Mouse (Mus musculus) olfactory bulb, adult 2 months (tissue): Measurements from ENCODE around the gene Omd. TPM values are rescaled to one million over a fixed set of nuclear protein-coding genes. Genes with fewer than 3 reads are reported as not detected.

Experiments used
- H3K27ac ChIP-seq: fragments of 200-500 bp; 2 replicates; pipeline ENCODE4 v1.5.1; 2012; ENCODE audit warnings: low read depth, low read length; ENCODE audit not compliant: insufficient read depth
- H3K4me1 ChIP-seq: fragments of 200-500 bp; 2 replicates; pipeline ENCODE4 v1.6.1; 2012; ENCODE audit warnings: low read length; ENCODE audit not compliant: control insufficient read depth, insufficient read depth
- H3K4me3 ChIP-seq: fragments of 200-500 bp; 2 replicates; pipeline ENCODE4 v1.5.1; 2012; ENCODE audit warnings: mild to moderate bottlenecking, low read depth, low read length, moderate library complexity; ENCODE audit not compliant: insufficient read depth
- CTCF ChIP-seq: fragments of 200-500 bp; IDR thresholded peaks from 2 replicates; pipeline ENCODE4 v1.5.1; 2012; ENCODE audit warnings: low read depth, mild to moderate bottlenecking, low read length, moderate library complexity; ENCODE audit not compliant: insufficient read depth
- POLR2A ChIP-seq: fragments of 200-500 bp; IDR thresholded peaks from 2 replicates; pipeline ENCODE4 v1.6.1; 2012; ENCODE audit warnings: mild to moderate bottlenecking, low read depth, low read length, moderate library complexity; ENCODE audit not compliant: insufficient read depth
- WGBS: fragments of 180-500 bp; shearing (Covaris S2); methylation state at CpG from one replicate; pipeline ENCODE4 v1.1.7; 2018; 5-methylcytosine and 5-hydroxymethylcytosine counted together
- polyA plus RNA-seq: library from polyadenylated mRNA; stranded (reverse); fragments of >200 nt; gene quantifications from 2 replicates; pipeline ENCODE4 v1.2.4, GENCODE M21; 2012; ENCODE audit warnings: low replicate concordance; ENCODE audit not compliant: missing spikeins, insufficient read depth, insufficient read length

The Omd gene
- not detected in 2 replicates for polyA plus RNA-seq

DNA sequence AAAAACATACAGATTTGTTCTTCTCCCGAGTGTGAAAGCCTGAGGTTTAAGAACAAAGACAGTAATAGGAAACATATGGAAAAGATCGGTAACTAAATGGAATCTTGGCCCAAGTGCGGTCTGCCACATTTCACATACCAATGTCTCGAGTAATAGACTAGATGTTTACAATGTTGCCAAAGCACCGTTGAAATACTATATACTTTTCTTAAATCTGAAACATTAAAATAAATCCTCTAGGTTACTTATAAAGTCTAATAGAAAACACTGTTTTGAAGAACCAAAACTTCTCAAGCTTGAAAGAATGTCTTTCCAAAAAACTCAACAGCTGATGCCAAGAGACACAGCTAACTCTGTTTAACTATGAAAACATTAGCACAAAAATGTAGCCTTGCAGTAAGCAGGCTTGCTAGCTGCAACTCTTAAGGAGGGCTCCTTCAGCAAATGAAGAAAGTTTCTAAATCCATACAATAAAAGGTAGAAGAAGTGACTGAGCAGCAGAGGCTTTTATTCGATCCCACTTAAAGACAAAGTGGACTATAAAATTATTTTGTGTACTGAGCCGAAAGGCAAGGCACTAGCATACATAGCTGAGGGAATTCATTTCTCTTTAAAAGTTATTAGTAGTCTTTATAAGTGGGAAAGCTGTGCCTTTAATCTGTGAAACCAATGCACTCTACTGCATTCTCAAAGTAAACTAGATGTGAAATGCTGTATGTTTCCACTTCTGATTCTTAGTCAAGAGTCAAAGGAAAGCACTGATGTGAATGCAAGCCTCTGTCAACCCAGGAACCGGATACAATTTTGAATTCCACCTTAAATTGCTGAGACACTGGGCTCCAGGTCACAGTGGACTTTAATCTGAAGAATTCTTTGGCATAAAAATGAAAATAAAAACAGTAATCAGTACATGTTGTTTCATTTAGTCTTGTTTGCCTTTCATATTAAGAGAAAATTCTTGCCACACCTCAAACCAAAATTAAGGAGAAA, at the start of gene Omd:
Gene Omd (plus strand): TSS at position 922 of the 990 bp plus-strand sequence.
- no peaks in the 10 kb centered on the region for H3K4me1 ChIP-seq
- TF ChIP-seq POLR2A (no peak), CTCF (no peak)
- no peak within 1 kb of the TSS for H3K27ac ChIP-seq
- H3K4me3 ChIP-seq: no peak within 1 kb of the TSS
- WGBS: 51% methylated on average over 8 of the region's 8 CpGs

DNA sequence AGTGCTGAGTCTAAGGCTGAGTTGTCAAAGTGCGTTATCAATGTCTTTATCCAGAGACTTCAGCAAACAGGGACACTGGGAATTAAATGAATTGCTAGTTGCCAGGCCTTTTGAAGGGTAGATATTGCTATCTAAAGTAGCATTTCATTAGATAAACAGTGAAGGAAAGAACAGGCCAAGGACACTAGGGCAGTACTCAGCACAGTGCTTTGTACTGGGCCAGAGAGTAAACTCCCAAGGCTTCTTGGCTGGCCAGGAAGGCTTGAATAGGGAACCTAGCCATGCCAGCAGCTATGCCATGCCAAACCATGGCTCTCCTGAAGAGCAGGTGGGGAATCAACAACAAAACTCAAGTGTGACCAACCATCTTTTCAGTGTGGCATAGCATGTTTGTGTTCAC, 45.3 kb upstream of the Omd start:
- Histone ChIP-seq H3K4me3 (no peak overlapping the region), H3K27ac (no peak overlapping the region), H3K4me1 (no peaks in the 10 kb centered on the region)
- no peak for TF ChIP-seq CTCF
- no peak for TF ChIP-seq POLR2A
- WGBS: 98% methylated on average over 1 of the region's 1 CpGs

DNA sequence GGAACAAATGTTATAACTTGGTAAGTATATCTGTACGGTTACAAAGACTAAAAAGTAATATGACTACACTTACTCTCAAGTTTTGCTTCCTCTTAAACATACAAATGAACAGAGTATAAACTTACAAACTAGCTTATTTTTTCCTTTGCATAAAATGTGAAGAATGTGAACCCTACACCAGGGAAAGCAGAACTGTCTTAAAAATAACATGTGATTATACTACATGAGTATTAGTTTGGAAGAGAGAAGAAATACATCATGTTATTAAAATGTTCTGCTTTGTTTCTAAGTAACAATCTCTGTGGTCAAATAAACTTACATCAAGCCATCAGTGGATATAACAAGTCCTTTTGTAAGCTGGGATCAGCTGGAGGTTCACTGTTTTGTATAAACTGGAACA, 43.6 kb upstream of the Omd start:
- no peak overlapping the region for H3K4me3 ChIP-seq
- TF ChIP-seq POLR2A: no peak
- no peak for TF ChIP-seq CTCF
- no peaks in the 10 kb centered on the region for H3K4me1 ChIP-seq
- H3K27ac ChIP-seq: no peak overlapping the region
- WGBS: 79% methylated on average over 1 of the region's 1 CpGs

DNA sequence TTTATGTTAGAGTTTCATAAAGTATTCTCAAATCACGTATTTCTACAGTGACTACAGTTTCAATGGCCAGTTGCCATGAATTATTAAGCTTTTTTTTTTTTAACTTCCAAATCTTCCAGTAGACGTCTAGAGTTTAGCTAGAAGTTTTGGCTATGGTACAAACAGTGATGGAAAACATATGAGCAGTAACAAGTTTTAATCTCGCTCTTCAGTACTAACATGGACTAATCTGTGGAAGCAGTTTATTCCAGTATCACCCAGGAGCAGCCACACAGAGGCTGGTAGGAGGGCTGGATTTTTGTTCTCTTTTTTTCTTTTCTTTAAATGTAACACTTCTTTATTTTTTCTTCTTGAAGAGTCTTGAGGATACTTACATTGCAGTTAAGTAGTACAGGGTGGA, 38.0 kb upstream of the Omd start, which contains the start of gene Aspn:
Gene Aspn (plus strand): TSS at position 165 of the 400 bp plus-strand sequence.
- no peaks in the 10 kb centered on the region for H3K4me1 ChIP-seq
- no peak within 1 kb of the TSS for H3K4me3 ChIP-seq
- TF ChIP-seq POLR2A (no peak), CTCF (no peak)
- WGBS: 84% methylated on average over 3 of the region's 3 CpGs
- no peak within 1 kb of the TSS for H3K27ac ChIP-seq

DNA sequence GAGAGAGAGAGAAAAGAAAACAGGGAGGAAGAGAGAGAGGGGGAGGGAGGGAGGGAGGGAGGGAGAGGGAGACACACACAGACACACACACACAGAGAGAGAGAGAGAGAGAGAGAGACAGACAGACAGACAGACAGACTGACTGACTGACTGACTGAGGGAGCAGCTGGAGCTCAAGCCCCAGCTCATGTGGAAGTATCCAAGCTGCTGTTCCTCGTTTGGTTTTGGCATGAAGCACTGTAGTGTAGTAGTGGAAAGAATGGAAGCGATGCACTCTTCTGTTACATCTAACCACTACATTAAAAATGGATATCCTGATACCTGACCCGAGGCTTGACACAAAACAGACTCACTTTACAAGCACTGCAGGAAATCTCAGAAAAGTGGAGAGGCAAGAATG, 36.6 kb upstream of the Omd start:
- no peak for TF ChIP-seq POLR2A
- TF ChIP-seq CTCF: no peak
- WGBS: 53% methylated on average over 3 of the region's 3 CpGs
- Histone ChIP-seq H3K4me3 (no peak overlapping the region), H3K27ac (no peak overlapping the region), H3K4me1 (no peaks in the 10 kb centered on the region)

DNA sequence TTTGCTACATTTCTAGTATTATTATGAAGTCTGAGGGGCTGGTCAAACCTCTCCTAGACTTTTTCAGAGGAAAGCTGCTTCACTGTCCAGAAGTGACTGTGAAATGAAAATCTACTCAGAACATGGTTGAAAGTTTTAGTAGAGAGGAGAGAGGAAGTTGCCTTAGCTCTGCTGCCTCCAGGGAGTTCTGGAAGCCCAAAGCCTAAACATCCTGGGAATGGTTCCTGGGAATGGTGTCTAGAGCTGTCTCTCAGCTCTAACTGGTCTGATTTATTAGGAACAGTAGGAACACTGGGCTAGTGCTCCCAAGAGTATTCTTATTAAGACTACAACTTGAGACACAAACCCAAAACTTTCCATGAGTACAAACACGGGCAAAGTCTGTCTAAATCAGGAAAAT, 35.7 kb upstream of the Omd start:
- Histone ChIP-seq H3K4me3 (no peak overlapping the region), H3K27ac (no peak overlapping the region), H3K4me1 (no peaks in the 10 kb centered on the region)
- 86% methylated on average over 1 of the region's 1 CpGs for WGBS
- TF ChIP-seq CTCF (no peak), POLR2A (no peak)

DNA sequence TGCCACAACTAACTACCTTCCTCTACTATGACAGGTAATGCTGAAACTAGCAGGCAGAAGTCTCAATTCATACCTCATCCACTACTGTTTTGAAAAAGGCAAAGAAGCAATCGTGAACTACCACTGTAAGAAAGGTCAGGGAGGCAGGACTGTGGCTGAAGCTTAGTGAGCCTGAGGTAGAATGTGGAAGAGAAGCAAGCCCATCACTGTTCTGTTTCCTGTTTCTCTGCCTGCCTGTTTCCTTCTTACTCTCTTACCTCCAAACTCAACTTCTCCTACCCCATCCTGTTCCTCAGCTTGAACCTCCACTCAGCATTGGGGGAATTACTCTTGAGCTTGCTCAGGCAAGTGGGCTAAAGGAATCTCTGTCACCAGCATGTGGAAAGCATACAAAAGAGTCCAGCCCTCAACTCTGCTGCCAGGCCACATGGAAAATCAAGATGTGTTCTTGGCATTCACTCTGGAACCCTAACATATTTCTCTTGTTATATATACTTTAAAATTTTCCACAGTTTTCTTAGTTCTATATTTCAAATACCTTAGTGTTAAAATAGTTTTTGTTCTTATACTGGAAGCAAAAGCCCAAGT, 34.6 kb upstream of the Omd start:
- WGBS: 71% methylated on average over 1 of the region's 1 CpGs

DNA sequence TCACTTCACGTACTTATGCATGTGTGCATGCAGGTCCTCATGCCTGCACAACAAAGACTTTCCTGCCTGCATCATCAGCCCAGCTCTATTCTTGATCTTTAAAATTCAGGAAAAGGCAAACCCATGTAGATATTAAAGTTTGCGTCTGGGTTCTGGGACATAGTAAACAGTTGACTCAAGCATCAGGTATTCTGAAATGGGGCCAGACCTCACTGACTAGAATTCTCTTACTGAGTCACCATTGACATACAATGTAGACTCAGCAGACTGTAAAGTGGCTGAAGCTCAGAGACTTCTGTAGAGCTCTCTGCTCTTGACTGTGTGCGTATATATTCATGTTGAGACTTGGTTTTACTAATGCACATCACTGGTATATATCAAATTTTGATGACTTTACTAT, 32.6 kb upstream of the Omd start:
- H3K4me3 ChIP-seq: no peak overlapping the region
- TF ChIP-seq CTCF (no peak), POLR2A (no peak)
- 97% methylated on average over 3 of the region's 3 CpGs for WGBS

More for the DNA sequence above, 34.6 kb upstream of the Omd start:
- TF ChIP-seq POLR2A: no peak
- TF ChIP-seq CTCF: no peak
- Histone ChIP-seq H3K27ac (no peak overlapping the region), H3K4me3 (no peak overlapping the region), H3K4me1 (no peaks in the 10 kb centered on the region)

DNA sequence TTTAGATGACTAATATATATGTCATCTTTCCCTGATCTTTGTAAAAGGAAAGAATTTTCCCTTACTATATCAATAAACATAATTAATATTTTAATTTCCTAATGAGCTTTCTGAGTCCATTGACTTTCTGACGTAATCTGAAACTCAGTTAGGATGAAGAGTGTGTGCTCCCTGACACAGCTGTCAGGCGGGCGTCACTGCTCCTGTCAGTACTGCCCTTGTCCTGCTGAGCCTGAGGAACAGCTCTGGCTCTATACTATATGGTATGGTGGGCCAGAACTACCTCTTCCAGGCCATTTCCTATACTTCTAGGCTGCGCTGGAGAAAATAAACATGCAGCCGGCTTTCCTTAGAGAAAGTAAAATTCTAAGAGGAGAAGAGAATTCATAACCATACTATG, 27.7 kb upstream of the Omd start:
- WGBS: 91% methylated on average over 5 of the region's 5 CpGs

More for the DNA sequence above, 32.6 kb upstream of the Omd start:
- no peaks in the 10 kb centered on the region for H3K4me1 ChIP-seq
- no peak overlapping the region for H3K27ac ChIP-seq

More for the DNA sequence above, 27.7 kb upstream of the Omd start:
- no peak for TF ChIP-seq CTCF
- TF ChIP-seq POLR2A: no peak
- Histone ChIP-seq H3K4me1 (no peaks in the 10 kb centered on the region), H3K27ac (no peak overlapping the region), H3K4me3 (no peak overlapping the region)
